Mouse (Mus musculus): ENCODE data around the gene Spag9. TPM values are rescaled to one million over a fixed set of nuclear protein-coding genes. Genes with fewer than 3 reads are reported as not detected.

Gene Spag9
- polyA plus RNA-seq, 1 experiment from 2014 or later, result 19.6 TPM

GRCm38 (mm10) chr11:94138411-94139231 is 142.7 kb downstream of the Spag9 start:
- no peak for ATAC-seq
- Histone ChIP-seq H3K9ac (no peak overlapping the region), H3K27me3 (replicated peaks) (peaks cover 17% of the 10 kb centered on the region), H3K4me3 (no peak overlapping the region), H3K36me3 (no peaks in the 10 kb centered on the region), H3K27ac (no peak overlapping the region), H3K4me1 (peaks cover 33% of the 10 kb centered on the region), H3K4me2 (no peak overlapping the region), H3K9me3 (replicated peaks) (no peaks in the 10 kb centered on the region)
- 48% methylated on average over 24 of the region's 24 CpGs for WGBS (ENCODE audit: insufficient replicate concordance)

GRCm38 (mm10) chr11:94139232-94139620 is 143.3 kb downstream of the Spag9 start:
- 74% methylated on average over 5 of the region's 5 CpGs for WGBS (ENCODE audit: insufficient replicate concordance)

GRCm38 (mm10) chr11:94140540-94140939 is 144.6 kb downstream of the Spag9 start:
- no peaks in the 10 kb centered on the region for H3K9me3 ChIP-seq (replicated peaks)
- H3K27ac ChIP-seq, result no peak overlapping the region
- H3K4me2 ChIP-seq, result no peak overlapping the region
- no peak for ATAC-seq
- H3K4me3 ChIP-seq, result no peak overlapping the region
- H3K9ac ChIP-seq, result no peak overlapping the region
- 78% methylated on average over 3 of the region's 3 CpGs for WGBS (ENCODE audit: insufficient replicate concordance)
- peaks cover 26% of the 10 kb centered on the region for H3K27me3 ChIP-seq (replicated peaks)
- no peaks in the 10 kb centered on the region for H3K36me3 ChIP-seq
- peaks cover 24% of the 10 kb centered on the region for H3K4me1 ChIP-seq

More at GRCm38 (mm10) chr11:94139232-94139620, 143.3 kb downstream of the Spag9 start:
- peaks cover 21% of the 10 kb centered on the region for H3K27me3 ChIP-seq (replicated peaks)
- no peak for ATAC-seq
- no peak overlapping the region for H3K4me3 ChIP-seq
- no peak overlapping the region for H3K4me2 ChIP-seq
- H3K4me1 ChIP-seq, result peaks cover 27% of the 10 kb centered on the region
- no peaks in the 10 kb centered on the region for H3K9me3 ChIP-seq (replicated peaks)
- H3K36me3 ChIP-seq, result no peaks in the 10 kb centered on the region
- H3K9ac ChIP-seq, result no peak overlapping the region
- H3K27ac ChIP-seq, result no peak overlapping the region

- 18% methylated on average over 3 of the region's 3 CpGs for whole genome bisulfite sequencing (ENCODE audit: insufficient replicate concordance)
- H3K27ac ChIP-seq, result no peak overlapping the region
- no peak for ATAC-seq
- H3K4me3 ChIP-seq, result no peak overlapping the region
- H3K36me3 ChIP-seq, result no peaks in the 10 kb centered on the region
- H3K9ac ChIP-seq, result no peak overlapping the region
- no peak overlapping the region for H3K4me2 ChIP-seq
- peaks cover 36% of the 10 kb centered on the region for H3K27me3 ChIP-seq (replicated peaks)
- H3K4me1 ChIP-seq, result peaks cover 23% of the 10 kb centered on the region
- no peaks in the 10 kb centered on the region for H3K9me3 ChIP-seq (replicated peaks)
Observed at GRCm38 (mm10) chr11:94141564-94141963, 145.7 kb downstream of the Spag9 start.

GRCm38 (mm10) chr11:94143336-94143735 is 147.4 kb downstream of the Spag9 start:
- Histone ChIP-seq H3K4me2 (no peak overlapping the region), H3K27ac (no peak overlapping the region), H3K36me3 (no peaks in the 10 kb centered on the region), H3K9me3 (replicated peaks) (no peaks in the 10 kb centered on the region), H3K27me3 (replicated peaks) (peaks cover 54% of the 10 kb centered on the region), H3K4me3 (no peak overlapping the region), H3K4me1 (peaks cover 5% of the 10 kb centered on the region), H3K9ac (no peak overlapping the region)
- ATAC-seq, result no peak
- 49% methylated on average over 2 of the region's 2 CpGs for WGBS (ENCODE audit: insufficient replicate concordance)

GRCm38 (mm10) chr11:94144771-94145539 is 149.1 kb downstream of the Spag9 start:
- 63% methylated on average over 11 of the region's 11 CpGs for WGBS (ENCODE audit: insufficient replicate concordance)
- no peak for ATAC-seq
- H3K27ac ChIP-seq, result no peak overlapping the region

GRCm38 (mm10) chr11:94146049-94146605 is 150.2 kb downstream of the Spag9 start:
- ATAC-seq, result no peak
- Histone ChIP-seq H3K27ac (no peak overlapping the region), H3K36me3 (no peaks in the 10 kb centered on the region), H3K9me3 (replicated peaks) (no peaks in the 10 kb centered on the region), H3K9ac (no peak overlapping the region), H3K4me2 (no peak overlapping the region), H3K4me1 (0 out of 2 replicates have a peak, but pooled peaks cover 11% of the 10 kb centered on the region), H3K27me3 (replicated peaks) (peaks cover 75% of the 10 kb centered on the region), H3K4me3 (no peak overlapping the region)
- WGBS (ENCODE audit: insufficient replicate concordance), result 75% methylated on average over 14 of the region's 14 CpGs

More at GRCm38 (mm10) chr11:94144771-94145539, 149.1 kb downstream of the Spag9 start:
- no peaks in the 10 kb centered on the region for H3K36me3 ChIP-seq
- no peak overlapping the region for H3K9ac ChIP-seq
- no peaks in the 10 kb centered on the region for H3K9me3 ChIP-seq (replicated peaks)
- H3K4me3 ChIP-seq, result no peak overlapping the region
- H3K4me1 ChIP-seq, result 0 out of 2 replicates have a peak, but pooled peaks cover 4% of the 10 kb centered on the region
- H3K27me3 ChIP-seq (replicated peaks), result peaks cover 70% of the 10 kb centered on the region
- no peak overlapping the region for H3K4me2 ChIP-seq

GRCm38 (mm10) chr11:94146733-94147485 is 151.0 kb downstream of the Spag9 start:
- Histone ChIP-seq H3K27ac (no peak overlapping the region), H3K27me3 (replicated peaks) (peaks cover 79% of the 10 kb centered on the region), H3K4me1 (0 out of 2 replicates have a peak, but pooled peaks cover 11% of the 10 kb centered on the region), H3K4me2 (no peak overlapping the region), H3K9ac (no peak overlapping the region), H3K36me3 (no peaks in the 10 kb centered on the region), H3K4me3 (no peak overlapping the region), H3K9me3 (replicated peaks) (no peaks in the 10 kb centered on the region)
- no peak for ATAC-seq
- WGBS (ENCODE audit: insufficient replicate concordance), result 51% methylated on average over 11 of the region's 11 CpGs

GRCm38 (mm10) chr11:94148105-94148696 is 152.3 kb downstream of the Spag9 start:
- Histone ChIP-seq H3K4me1 (0 out of 2 replicates have a peak, but pooled peaks cover 11% of the 10 kb centered on the region), H3K36me3 (no peaks in the 10 kb centered on the region), H3K27me3 (replicated peaks) (peaks cover 76% of the 10 kb centered on the region), H3K9me3 (replicated peaks) (no peaks in the 10 kb centered on the region), H3K9ac (no peak overlapping the region), H3K4me2 (no peak overlapping the region), H3K4me3 (no peak overlapping the region), H3K27ac (no peak overlapping the region)
- ATAC-seq, result no peak
- WGBS (ENCODE audit: insufficient replicate concordance), result 45% methylated on average over 12 of the region's 12 CpGs

- H3K4me1 ChIP-seq, result 0 out of 2 replicates have a peak, but pooled peaks cover 11% of the 10 kb centered on the region
- peaks cover 73% of the 10 kb centered on the region for H3K27me3 ChIP-seq (replicated peaks)
- no peak overlapping the region for H3K27ac ChIP-seq
- no peaks in the 10 kb centered on the region for H3K36me3 ChIP-seq
- peak overlapping the region; percentile 68 for H3K4me2 ChIP-seq
- H3K9me3 ChIP-seq (replicated peaks), result no peaks in the 10 kb centered on the region
- H3K4me3 ChIP-seq, result peak overlapping the region; percentile 41
- H3K9ac ChIP-seq, result no peak overlapping the region
- no peak for ATAC-seq
- under 1% methylated on average over 46 of the region's 46 CpGs for WGBS (ENCODE audit: insufficient replicate concordance)
Observed at GRCm38 (mm10) chr11:94148931-94149491, 153.1 kb downstream of the Spag9 start.
